In genomic region chr16:72854809-72855503, GRCm38 (mm10) we compare ENCODE assay signal across 22 mouse cellular contexts.
DNase-seq lines count a peak whose midpoint lies in the region; ATAC-seq and TF ChIP-seq lines count a peak whose summit lies in the region.
"Had no signal": no experiment of that assay in that cellular context is flagged by ENCODE, and none has a peak within 500 bp of the region (broad histone marks: within the 10 kb centered on the region; RNA-seq: fewer than 3 reads in every experiment).

No protein-coding gene starts in this region.

- TF ChIP-seq CTCF in lung, embryonic 14.5 days (IDR thresholded peaks at IDR 0.05; ENCODE audit: low read depth): no peak
- TF ChIP-seq CTCF in embryonic fibroblast, embryonic 13.5 days (IDR thresholded peaks at IDR 0.05; ENCODE audit: borderline replicate concordance, insufficient read depth, low read length): no peak

- no peaks in the 10 kb centered on the region for H3K9me3 ChIP-seq in lung, embryonic 14.5 days (ENCODE audit: low read depth, low read length)
- no peaks in the 10 kb centered on the region for H3K9me3 ChIP-seq in limb, embryonic 15.5 days
- H3K9me3 ChIP-seq: embryonic facial prominence, embryonic 13.5 days; forebrain, embryonic 13.5 days; heart, embryonic 10.5 days; heart, embryonic 13.5 days had no signal

- no peak overlapping the region for H3K27ac ChIP-seq in lung, embryonic 14.5 days (ENCODE audit: low read depth)
- H3K27ac ChIP-seq in embryonic fibroblast, embryonic 13.5 days (ENCODE audit: insufficient read depth, low read length): peak overlapping the region; percentile 35; the same call in 1 of the 2 replicates
- H3K27ac ChIP-seq in limb, embryonic 15.5 days: peak overlapping the region; percentile 55
- H3K27ac ChIP-seq: embryonic facial prominence, embryonic 13.5 days; forebrain, embryonic 13.5 days; heart, adult 2 months; heart, embryonic 10.5 days; heart, embryonic 13.5 days; hindbrain, embryonic 14.5 days; hindbrain, postnatal 0 days had no signal

- H3K4me3 ChIP-seq in lung, embryonic 14.5 days (ENCODE audit: low read depth, low read length): no peak overlapping the region
- H3K4me3 ChIP-seq in embryonic fibroblast, embryonic 13.5 days (ENCODE audit: insufficient read depth, low read length): no peak overlapping the region
- H3K4me3 ChIP-seq in limb, embryonic 15.5 days: no peak overlapping the region
- H3K4me3 ChIP-seq: embryonic facial prominence, embryonic 13.5 days; erythroblast, embryonic 14.5 days; forebrain, embryonic 13.5 days; heart, adult 2 months; heart, embryonic 10.5 days; heart, embryonic 13.5 days had no signal

- no peak for ATAC-seq in lung, embryonic 14.5 days (ENCODE audit: insufficient read depth)
- ATAC-seq in limb, embryonic 15.5 days (ENCODE audit: insufficient number of reproducible peaks, low FRiP score, low TSS enrichment, low read depth): peak; percentile 83
- ATAC-seq: CD4-positive, CD25-positive, alpha-beta regulatory T cell, adult 4 months; forebrain, embryonic 13.5 days; forebrain, embryonic 16.5 days; hindbrain, postnatal 0 days; inflammation-experienced regulatory T-cells, adult 6 months; Patski had no signal

- no peaks in the 10 kb centered on the region for H3K36me3 ChIP-seq in lung, embryonic 14.5 days (ENCODE audit: insufficient read depth)
- H3K36me3 ChIP-seq in limb, embryonic 15.5 days: no peaks in the 10 kb centered on the region
- H3K36me3 ChIP-seq: embryonic facial prominence, embryonic 13.5 days; heart, embryonic 10.5 days; heart, embryonic 13.5 days had no signal

- H3K4me2 ChIP-seq in lung, embryonic 14.5 days: no peak overlapping the region
- no peak overlapping the region for H3K4me2 ChIP-seq in limb, embryonic 15.5 days
- H3K4me2 ChIP-seq: embryonic facial prominence, embryonic 13.5 days; forebrain, embryonic 13.5 days; heart, embryonic 13.5 days; hindbrain, embryonic 14.5 days had no signal

- no peak overlapping the region for H3K9ac ChIP-seq in lung, embryonic 14.5 days
- H3K9ac ChIP-seq in limb, embryonic 15.5 days: no peak overlapping the region
- H3K9ac ChIP-seq: embryonic facial prominence, embryonic 13.5 days; forebrain, embryonic 13.5 days; heart, embryonic 13.5 days; hindbrain, embryonic 14.5 days had no signal

- no peak for TF ChIP-seq POLR2A in embryonic fibroblast, embryonic 13.5 days (IDR thresholded peaks at IDR 0.05; ENCODE audit: low read depth, low read length)

- 74% methylated on average over 5 of the region's 5 CpGs for WGBS in lung, embryonic 14.5 days
- 34% methylated on average over 5 of the region's 5 CpGs for WGBS in limb, embryonic 15.5 days

- DNase-seq in lung, embryonic 14.5 days: peak; percentile 39
- no peak for DNase-seq in lung, postnatal 10 days
- DNase-seq in MN1 (ENCODE audit: low spot score): no peak
- no peak for DNase-seq in kidney, adult 18-20 months
- DNase-seq: adrenal gland, postnatal 10 days; adrenal gland, postnatal 36 days; gastrocnemius, postnatal 36 days; heart, adult 2 months; heart, postnatal 4 days had no signal

- H3K4me1 ChIP-seq in lung, embryonic 14.5 days (ENCODE audit: insufficient read depth): no peaks in the 10 kb centered on the region
- H3K4me1 ChIP-seq in embryonic fibroblast, embryonic 13.5 days (ENCODE audit: control insufficient read depth, insufficient read depth, low read length): peaks cover 7% of the 10 kb centered on the region; the same call in 1 of the 2 replicates
- peaks cover 12% of the 10 kb centered on the region for H3K4me1 ChIP-seq in limb, embryonic 15.5 days
- H3K4me1 ChIP-seq: forebrain, embryonic 13.5 days; heart, embryonic 10.5 days; heart, embryonic 13.5 days had no signal

- no peaks in the 10 kb centered on the region for H3K27me3 ChIP-seq in lung, embryonic 14.5 days (ENCODE audit: insufficient read depth, low read length)
- no peaks in the 10 kb centered on the region for H3K27me3 ChIP-seq in limb, embryonic 15.5 days
- H3K27me3 ChIP-seq: embryonic facial prominence, embryonic 13.5 days; forebrain, embryonic 13.5 days; heart, embryonic 13.5 days; Patski had no signal
